Mouse (Mus musculus) CH12.LX (cell line): ENCODE data around the gene Sik3. TPM values are rescaled to one million over a fixed set of nuclear protein-coding genes. Genes with fewer than 3 reads are reported as not detected.
A peak's percentile ranks its signal among the peaks of the same experiment; 100 is the strongest.

Experiments used
- DNase-seq: peaks from one replicate; pipeline ENCODE4 v3.0.0-alpha.2; 2013; ENCODE audit errors: extremely low read depth
- H3K27ac ChIP-seq: 2 replicates; pipeline ENCODE4 v1.5.1; 2012; ENCODE audit warnings: low read depth, mild to moderate bottlenecking, control low read depth, moderate library complexity; ENCODE audit not compliant: insufficient read depth
- H3K27me3 ChIP-seq: replicated peaks from 2 replicates; pipeline ENCODE3; 2012; ENCODE audit warnings: inconsistent platforms
- H3K36me3 ChIP-seq, 2 experiments: replicated peaks in 1 of 2; 2 replicates each; pipeline versions ENCODE3 to v1.6.1; 2012; ENCODE audit warnings: inconsistent platforms in 1 of 2, low read length in 1 of 2, mild to moderate bottlenecking in 1 of 2, mixed read lengths in 1 of 2, moderate library complexity in 1 of 2; ENCODE audit not compliant: control insufficient read depth in 1 of 2, insufficient read depth in 1 of 2
- H3K4me1 ChIP-seq, 2 experiments: 2 replicates each; pipeline ENCODE4 v1.6.1; 2012; ENCODE audit warnings: inconsistent platforms in 1 of 2, moderate library complexity in 1 of 2; ENCODE audit not compliant: insufficient read depth in 2 of 2, control insufficient read depth in 1 of 2
- H3K4me2 ChIP-seq: 2 replicates; pipeline ENCODE4 v1.6.1; 2012; ENCODE audit warnings: low read depth, mild to moderate bottlenecking, control low read depth; ENCODE audit not compliant: poor library complexity, insufficient read depth, severe bottlenecking
- H3K4me3 ChIP-seq, 3 experiments: fragments of 150-350 bp in 1 of 3; sonication (generic) in 1 of 3; replicated peaks in 1 of 3; 2 replicates each; pipeline versions ENCODE3 to v1.5.1; 2011 to 2012; ENCODE audit warnings: low read depth in 2 of 3, low read length in 2 of 3, mild to moderate bottlenecking in 2 of 3, moderate library complexity in 2 of 3, control low read depth in 1 of 3, improper control_type of control experiment in 1 of 3, inconsistent platforms in 1 of 3, mixed read lengths in 1 of 3; ENCODE audit not compliant: poor library complexity in 1 of 3
- H3K79me2 ChIP-seq: replicated peaks from 2 replicates; pipeline ENCODE4 v1.6.1; 2012; ENCODE audit warnings: mild to moderate bottlenecking, moderate library complexity; ENCODE audit not compliant: control insufficient read depth, poor library complexity, insufficient read depth, severe bottlenecking; ENCODE audit errors: extremely low read depth
- H3K9ac ChIP-seq: 2 replicates; pipeline ENCODE4 v1.6.1; 2012; ENCODE audit warnings: low read depth, mild to moderate bottlenecking, control low read depth, moderate library complexity; ENCODE audit not compliant: insufficient read depth
- H3K9me3 ChIP-seq: replicated peaks from 2 replicates; pipeline ENCODE3; 2012; ENCODE audit warnings: low read length, inconsistent platforms, mixed read lengths
- EP300 ChIP-seq: IDR thresholded peaks from 2 replicates; pipeline ENCODE4 v1.6.1; 2011; ENCODE audit warnings: low read length, improper control_type of control experiment
- GABPA ChIP-seq: IDR thresholded peaks from 2 replicates; pipeline ENCODE4 v1.6.1; 2012; ENCODE audit warnings: low read depth, low read length, improper control_type of control experiment, inconsistent platforms; ENCODE audit not compliant: insufficient replicate concordance
- HCFC1 ChIP-seq: IDR thresholded peaks from 2 replicates; pipeline ENCODE4 v1.6.1; 2012; ENCODE audit warnings: low read depth, mild to moderate bottlenecking, inconsistent platforms, low read length, improper control_type of control experiment
- IRF4 ChIP-seq: IDR thresholded peaks from 2 replicates; pipeline ENCODE4 v1.6.1; 2014; ENCODE audit warnings: low read depth, mild to moderate bottlenecking, inconsistent platforms, low read length, improper control_type of control experiment
- JUND ChIP-seq: conservative IDR thresholded peaks from 2 replicates; pipeline ENCODE4 v1.6.1; 2011; ENCODE audit warnings: low read depth, low read length, improper control_type of control experiment
- MAFK ChIP-seq: IDR thresholded peaks from 2 replicates; pipeline ENCODE4 v1.6.1; 2011; ENCODE audit warnings: low read length, improper control_type of control experiment; ENCODE audit not compliant: insufficient replicate concordance
- MAX ChIP-seq: IDR thresholded peaks from 2 replicates; pipeline ENCODE4 v1.6.1; 2011; ENCODE audit warnings: low read length, improper control_type of control experiment
- MAZ ChIP-seq: IDR thresholded peaks from 2 replicates; pipeline ENCODE4 v1.6.1; 2012; ENCODE audit warnings: low read depth, mild to moderate bottlenecking, inconsistent platforms, low read length, improper control_type of control experiment, moderate library complexity
- MEF2A ChIP-seq: IDR thresholded peaks from 2 replicates; pipeline ENCODE4 v1.6.1; 2014; ENCODE audit warnings: low read depth, mild to moderate bottlenecking, inconsistent platforms, low read length, improper control_type of control experiment, borderline replicate concordance
- MXI1 ChIP-seq: IDR thresholded peaks from 2 replicates; pipeline ENCODE4 v1.6.1; 2011; ENCODE audit warnings: mild to moderate bottlenecking, low read depth, low read length, improper control_type of control experiment
- POLR2A ChIP-seq: IDR thresholded peaks from 2 replicates; pipeline ENCODE4 v1.6.1; 2011; ENCODE audit warnings: low read depth, mild to moderate bottlenecking, improper control_type of control experiment, low read length
- POLR2AphosphoS2 ChIP-seq: IDR thresholded peaks from 2 replicates; pipeline ENCODE4 v1.6.1; 2011; ENCODE audit warnings: low read depth, low read length, improper control_type of control experiment
- RAD21 ChIP-seq: IDR thresholded peaks from 2 replicates; pipeline ENCODE4 v1.6.1; 2011; ENCODE audit warnings: low read depth, mild to moderate bottlenecking, low read length, improper control_type of control experiment, moderate library complexity
- ZNF384 ChIP-seq: IDR thresholded peaks from 2 replicates; pipeline ENCODE4 v1.6.1; 2012; ENCODE audit warnings: low read depth, low read length, improper control_type of control experiment, inconsistent platforms
- dilution Hi-C: fragments of 300-500 bp; cut with MboI; formaldehyde crosslinking; loops from 2 replicates; pipeline ENCODE4 v1.14.3; 2020; ENCODE audit warnings: low sequenced_read_pairs; ENCODE audit not compliant: extremely low pct_unique_long_range_greater_than_20kb, extremely low pct_ligation_motif_present
- in situ Hi-C: fragments of 300-500 bp; cut with MboI; formaldehyde crosslinking; loops from 3 replicates; pipeline ENCODE4 v1.14.3; 2019; ENCODE audit warnings: low sequenced_read_pairs, low pct_ligation_motif_present, low pct_unique_long_range_greater_than_20kb, mixed read lengths
- polyA plus RNA-seq: library from polyadenylated mRNA; unstranded; fragments of >175 nt; gene quantifications from 2 replicates; pipeline ENCODE4 v1.2.1, GENCODE M21; 2012; ENCODE audit warnings: low read depth; ENCODE audit not compliant: insufficient read length
- total RNA-seq, 2 experiments: library from RNA; depleted of rRNA; stranded (reverse); fragments of 300-350 nt in 1 of 2; fragments of >200 nt in 1 of 2; gene quantifications; 2 replicates each; pipeline ENCODE4 v1.2.3; 2012 to 2014

The Sik3 gene
- total and polyA plus RNA-seq, 3 experiments, result 14.9 to 29.8 (median 21.4) TPM

GRCm38 (mm10) chr9:45984409-45985228 is 28.0 kb upstream of the Sik3 start (continued):
- TF ChIP-seq RAD21 (no peak), MEF2A (peak; percentile 36; the same call in 1 of the 2 replicates), MAZ (peak; percentile 21; the same call in 1 of the 2 replicates), EP300 (no peak), JUND (no peak), IRF4 (0 out of 2 replicates have a peak, but pooled peaks have one; percentile 36), MAFK (no peak), ZNF384 (no peak), MXI1 (peak; percentile 70), MAX (peak; percentile 48; the same call in 1 of the 2 replicates), POLR2A (peak; percentile 90), GABPA (no peak), HCFC1 (peak; percentile 78)
- TF ChIP-seq, all 38 proteins: peak for 17

GRCm38 (mm10) chr9:45985229-45985567 is 27.4 kb upstream of the Sik3 start:
- peaks cover 42% of the 10 kb centered on the region for H3K79me2 ChIP-seq
- peak; percentile 56 for DNase-seq
- H3K27ac ChIP-seq, result peak overlapping the region; percentile 90
- no peaks in the 10 kb centered on the region for H3K27me3 ChIP-seq
- peak overlapping the region; percentile 71 to 81 (median 72) for H3K4me3 ChIP-seq
- H3K9me3 ChIP-seq, result no peaks in the 10 kb centered on the region
- TF ChIP-seq POLR2AphosphoS2, result no peak
- peak; percentile 51; the same call in 1 of the 2 replicates for TF ChIP-seq JUND
- H3K9ac ChIP-seq, result peak overlapping the region; percentile 86
- dilution Hi-C loops, result no loop called here
- in situ Hi-C loops, result no loop called here
- H3K36me3 ChIP-seq, result peaks cover 0 to 22% of the 10 kb centered on the region in 2 experiments
- peaks cover 2 to 35% of the 10 kb centered on the region in 2 experiments; a peak in 3 of 4 replicates for H3K4me1 ChIP-seq
- peak overlapping the region; percentile 53 for H3K4me2 ChIP-seq

GRCm38 (mm10) chr9:45999009-45999408 is 13.6 kb upstream of the Sik3 start:
- no peaks in the 10 kb centered on the region for H3K9me3 ChIP-seq
- in situ Hi-C loops (loop anchor here (10.0 kb wide), 1 partner anchor 246 kb away; the partner anchor contains the start of gene Apoa4), dilution Hi-C loops (no loop called here)
- no peaks in the 10 kb centered on the region for H3K36me3 ChIP-seq
- peaks cover 0 to 15% of the 10 kb centered on the region in 2 experiments; a peak in 2 of 4 replicates for H3K4me1 ChIP-seq
- no peak for TF ChIP-seq MAZ
- no peak overlapping the region for H3K27ac ChIP-seq
- no peaks in the 10 kb centered on the region for H3K79me2 ChIP-seq
- H3K4me2 ChIP-seq, result no peak overlapping the region
- no peak overlapping the region for H3K9ac ChIP-seq
- DNase-seq, result no peak
- no peaks in the 10 kb centered on the region for H3K27me3 ChIP-seq
- H3K4me3 ChIP-seq, result no peak overlapping the region
